Comparison of ENCODE assay signal across 8 mouse cellular contexts in the genomic region with DNA sequence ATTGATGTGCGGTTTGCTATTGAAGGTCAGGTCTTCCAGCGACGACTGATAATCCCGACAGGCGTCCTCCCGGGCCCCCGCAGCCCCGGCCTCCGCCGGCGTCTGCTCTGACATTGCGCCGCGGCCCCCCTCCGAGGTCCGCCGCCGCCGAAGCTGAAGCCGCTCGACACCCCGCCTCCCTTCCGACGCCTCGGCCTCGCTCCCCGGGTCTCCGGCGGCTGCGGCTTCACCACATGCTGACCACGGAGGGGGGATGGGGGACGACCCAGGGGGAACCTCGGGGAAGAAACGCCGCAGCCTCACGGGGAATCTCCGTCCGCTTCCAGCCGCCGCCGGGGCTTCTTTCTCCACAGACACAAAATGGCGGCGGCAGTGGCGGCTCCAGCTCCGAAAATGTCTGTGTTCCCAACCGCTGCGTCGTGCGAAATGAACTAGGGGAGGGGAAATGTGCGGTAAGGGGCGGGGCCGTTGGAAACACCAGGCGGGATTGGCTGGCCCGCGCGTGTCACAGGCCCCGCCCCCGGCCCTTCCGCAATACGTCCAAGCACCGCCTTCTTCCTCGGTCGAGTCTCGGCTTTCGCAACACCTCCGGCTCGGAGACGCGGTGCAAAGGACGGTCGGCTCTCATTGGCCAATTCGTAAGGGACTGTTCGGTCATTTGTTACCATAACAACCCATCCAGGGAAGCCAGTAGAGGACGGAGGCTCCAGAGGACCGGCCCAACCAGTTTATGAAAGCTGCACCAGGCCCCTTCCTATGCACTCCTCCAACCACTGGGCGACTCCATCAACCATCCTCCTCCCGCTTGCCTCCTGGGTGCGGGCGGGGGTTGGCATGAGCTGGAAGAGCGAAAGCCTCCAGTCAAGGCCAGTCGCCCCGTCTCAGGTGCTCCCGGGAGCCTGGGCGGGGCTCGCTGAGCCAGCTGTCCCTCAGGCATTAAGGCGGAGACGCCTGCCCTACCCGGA. TPM values are rescaled to one million over a fixed set of nuclear protein-coding genes. Genes with fewer than 3 reads are reported as not detected.
DNase-seq lines count a peak whose midpoint lies in the region; ATAC-seq lines count a peak whose summit lies in the region.

A gene (minus strand): TSS at position 428 of the 965 bp plus-strand sequence.

- peaks cover 16% of the 10 kb centered on the region for H3K4me1 ChIP-seq in intestine, embryonic 14.5 days (replicated peaks; ENCODE audit: control insufficient read depth, insufficient read depth, low read length)

- no peaks in the 10 kb centered on the region for H3K9me3 ChIP-seq in intestine, embryonic 14.5 days (ENCODE audit: control insufficient read depth, low read length)

- under 1% methylated on average over 76 of the region's 88 CpGs for WGBS in intestine, embryonic 14.5 days

- ATAC-seq in intestine, embryonic 14.5 days (replicated peaks; ENCODE audit: low FRiP score, low TSS enrichment, low read depth), result peak; percentile 99

- peaks cover 13% of the 10 kb centered on the region for H3K36me3 ChIP-seq in intestine, embryonic 14.5 days (ENCODE audit: control insufficient read depth, insufficient read depth, low read length)

- intact Hi-C loops in left cerebral cortex, postnatal 14 days (cut with DNase I), result loop anchor here (5.0 kb wide), 4 partner anchors 43 to 298 kb away; a partner anchor contains a TSS

- no peaks in the 10 kb centered on the region for H3K27me3 ChIP-seq in intestine, embryonic 14.5 days (replicated peaks; ENCODE audit: control insufficient read depth, insufficient read depth, low read length)

- peak within 1 kb of the TSS; percentile 90 for H3K4me2 ChIP-seq in intestine, embryonic 14.5 days (ENCODE audit: low read length)

- peak within 1 kb of the TSS; percentile 97 for H3K27ac ChIP-seq in intestine, embryonic 14.5 days (ENCODE audit: low read depth)

- peak within 1 kb of the TSS; percentile 100 for H3K4me3 ChIP-seq in intestine, embryonic 14.5 days (ENCODE audit: low read depth, low read length)

- peak within 1 kb of the TSS; percentile 98 for H3K9ac ChIP-seq in intestine, embryonic 14.5 days (ENCODE audit: low read length)

- DNase-seq in adrenal gland, adult 18-20 months (ENCODE audit: low spot score in 2 of 2), result peak; percentile 96 to 97
- DNase-seq in embryo, embryonic 11 days, result peak; percentile 99
- peak; percentile 98 for DNase-seq in gastrocnemius, postnatal 25 days
- peak; percentile 95 for DNase-seq in intestine, embryonic 14.5 days (ENCODE audit: low spot score)
- DNase-seq in left cerebral cortex, postnatal 14 days (ENCODE audit: low spot score in 2 of 2), result peak; percentile 97 to 99
- peak; percentile 99 for DNase-seq in mesoderm, embryonic 11.5 days (ENCODE audit: low read depth, low spot score)
- peak; percentile 96 to 98 for DNase-seq in right cerebral cortex, postnatal 36 days (ENCODE audit: low spot score in 2 of 2)
- DNase-seq in yolk sac, embryonic 10.5 days (ENCODE audit: low spot score), result peak; percentile 99

RNA-seq across cellular contexts. Expression of the gene that starts here (rescaled TPM):
- 10 to 100 TPM; 46.2 to 60.4 TPM for total RNA-seq in adrenal gland, adult 18-20 months (2021)
- total RNA-seq in gastrocnemius, postnatal 25 days (2021), result 10 to 100 TPM; 17.9 to 19.9 TPM
- 20.6 and 21.1 TPM in 2 replicates for polyA plus RNA-seq in intestine, embryonic 14.5 days (2014; fragmentation: Nextera tagmentation; extraction: Ambion mirVana)
- total RNA-seq in left cerebral cortex, postnatal 14 days (2021), result 10 to 100 TPM; 37.2 to 43.8 TPM

Comparison
In these comparisons a context has a peak if more than half of its experiments do, and no peak if none do; other contexts are left out.
1. Peak in every context shown above with its lines: DNase-seq, ATAC-seq, H3K4me3 ChIP-seq and H3K27ac ChIP-seq.